Mouse (Mus musculus): Measurements from ENCODE around the gene Hsd17b2. TPM values are rescaled to one million over a fixed set of nuclear protein-coding genes. Genes with fewer than 3 reads are reported as not detected.

Hsd17b2 gene
- polyA plus RNA-seq, 1 experiment: not detected

- Histone ChIP-seq H3K27me3 (ENCODE audit: control insufficient read depth) (no peaks in the 10 kb centered on the region), H3K4me3 (replicated peaks) (peak overlapping the region; percentile 49), H3K9me3 (ENCODE audit: control insufficient read depth, low read length) (peaks cover 6% of the 10 kb centered on the region; the same call in 1 of the 2 replicates), H3K4me1 (ENCODE audit: control insufficient read depth) (no peaks in the 10 kb centered on the region), H3K36me3 (ENCODE audit: control insufficient read depth) (no peaks in the 10 kb centered on the region)
- TF ChIP-seq GATA1 (IDR thresholded peaks at IDR 0.05; ENCODE audit: low read length): no peak
- no peak for TF ChIP-seq TAL1 (IDR thresholded peaks at IDR 0.05; ENCODE audit: low read length)
Observed at GRCm38 (mm10) chr8:117701246-117701645, 458 bp upstream of the Hsd17b2 start.

- peaks cover 8% of the 10 kb centered on the region; the same call in 1 of the 2 replicates for H3K9me3 ChIP-seq (ENCODE audit: control insufficient read depth, low read length)
- peak overlapping the region; percentile 49 for H3K4me3 ChIP-seq (replicated peaks)
- no peaks in the 10 kb centered on the region for H3K4me1 ChIP-seq (ENCODE audit: control insufficient read depth)
- no peak for TF ChIP-seq GATA1 (IDR thresholded peaks at IDR 0.05; ENCODE audit: low read length)
- H3K36me3 ChIP-seq (ENCODE audit: control insufficient read depth): no peaks in the 10 kb centered on the region; the same call in 1 of the 2 replicates
- no peaks in the 10 kb centered on the region for H3K27me3 ChIP-seq (ENCODE audit: control insufficient read depth)
Observed at GRCm38 (mm10) chr8:117702701-117703100, 997 bp downstream of the Hsd17b2 start.

GRCm38 (mm10) chr8:117706141-117706540 lies 4.4 kb downstream of the Hsd17b2 start:
- TF ChIP-seq TAL1 (IDR thresholded peaks at IDR 0.05; ENCODE audit: low read length): no peak
- TF ChIP-seq GATA1 (IDR thresholded peaks at IDR 0.05; ENCODE audit: low read length): no peak

GRCm38 (mm10) chr8:117712226-117712625 lies 10.5 kb downstream of the Hsd17b2 start:
- Histone ChIP-seq H3K4me3 (replicated peaks) (no peak overlapping the region), H3K9me3 (ENCODE audit: control insufficient read depth, low read length) (peaks cover 17% of the 10 kb centered on the region), H3K4me1 (ENCODE audit: control insufficient read depth) (no peaks in the 10 kb centered on the region), H3K27me3 (ENCODE audit: control insufficient read depth) (no peaks in the 10 kb centered on the region), H3K36me3 (ENCODE audit: control insufficient read depth) (no peaks in the 10 kb centered on the region; the same call in 1 of the 2 replicates)
- TF ChIP-seq GATA1 (IDR thresholded peaks at IDR 0.05; ENCODE audit: low read length): no peak
- TF ChIP-seq TAL1 (IDR thresholded peaks at IDR 0.05; ENCODE audit: low read length): no peak

More at GRCm38 (mm10) chr8:117706141-117706540, 4.4 kb downstream of the Hsd17b2 start:
- Histone ChIP-seq H3K36me3 (ENCODE audit: control insufficient read depth) (no peaks in the 10 kb centered on the region; the same call in 1 of the 2 replicates), H3K4me1 (ENCODE audit: control insufficient read depth) (no peaks in the 10 kb centered on the region), H3K9me3 (ENCODE audit: control insufficient read depth, low read length) (peaks cover 2% of the 10 kb centered on the region; the same call in 1 of the 2 replicates), H3K4me3 (replicated peaks) (no peak overlapping the region), H3K27me3 (ENCODE audit: control insufficient read depth) (no peaks in the 10 kb centered on the region)

GRCm38 (mm10) chr8:117714604-117715003 lies 12.9 kb downstream of the Hsd17b2 start:
- no peaks in the 10 kb centered on the region for H3K27me3 ChIP-seq (ENCODE audit: control insufficient read depth)
- H3K4me3 ChIP-seq (replicated peaks): no peak overlapping the region
- H3K9me3 ChIP-seq (ENCODE audit: control insufficient read depth, low read length): peaks cover 18% of the 10 kb centered on the region
- TF ChIP-seq GATA1 (IDR thresholded peaks at IDR 0.05; ENCODE audit: low read length): no peak
- TF ChIP-seq TAL1 (IDR thresholded peaks at IDR 0.05; ENCODE audit: low read length): no peak
- no peaks in the 10 kb centered on the region for H3K4me1 ChIP-seq (ENCODE audit: control insufficient read depth)
- H3K36me3 ChIP-seq (ENCODE audit: control insufficient read depth): no peaks in the 10 kb centered on the region; the same call in 1 of the 2 replicates

GRCm38 (mm10) chr8:117715896-117716295 lies 14.2 kb downstream of the Hsd17b2 start:
- Histone ChIP-seq H3K4me3 (replicated peaks) (no peak overlapping the region), H3K36me3 (ENCODE audit: control insufficient read depth) (no peaks in the 10 kb centered on the region; the same call in 1 of the 2 replicates), H3K4me1 (ENCODE audit: control insufficient read depth) (no peaks in the 10 kb centered on the region), H3K27me3 (ENCODE audit: control insufficient read depth) (no peaks in the 10 kb centered on the region), H3K9me3 (ENCODE audit: control insufficient read depth, low read length) (peaks cover 21% of the 10 kb centered on the region)
- TF ChIP-seq TAL1 (IDR thresholded peaks at IDR 0.05; ENCODE audit: low read length): no peak
- TF ChIP-seq GATA1 (IDR thresholded peaks at IDR 0.05; ENCODE audit: low read length): no peak

GRCm38 (mm10) chr8:117718152-117718860 lies 16.6 kb downstream of the Hsd17b2 start:
- H3K36me3 ChIP-seq (ENCODE audit: control insufficient read depth): no peaks in the 10 kb centered on the region; the same call in 1 of the 2 replicates
- H3K9me3 ChIP-seq (ENCODE audit: control insufficient read depth, low read length): peaks cover 26% of the 10 kb centered on the region; the same call in 1 of the 2 replicates
- H3K27me3 ChIP-seq (ENCODE audit: control insufficient read depth): no peaks in the 10 kb centered on the region
- H3K4me3 ChIP-seq (replicated peaks): no peak overlapping the region
- no peak for TF ChIP-seq GATA1 (IDR thresholded peaks at IDR 0.05; ENCODE audit: low read length)
- TF ChIP-seq TAL1 (IDR thresholded peaks at IDR 0.05; ENCODE audit: low read length): no peak
- no peaks in the 10 kb centered on the region for H3K4me1 ChIP-seq (ENCODE audit: control insufficient read depth)

- TF ChIP-seq TAL1 (IDR thresholded peaks at IDR 0.05; ENCODE audit: low read length) (no peak), GATA1 (IDR thresholded peaks at IDR 0.05; ENCODE audit: low read length) (no peak)
- Histone ChIP-seq H3K36me3 (ENCODE audit: control insufficient read depth) (no peaks in the 10 kb centered on the region; the same call in 1 of the 2 replicates), H3K4me1 (ENCODE audit: control insufficient read depth) (no peaks in the 10 kb centered on the region), H3K9me3 (ENCODE audit: control insufficient read depth, low read length) (peaks cover 10% of the 10 kb centered on the region; the same call in 1 of the 2 replicates), H3K27me3 (ENCODE audit: control insufficient read depth) (no peaks in the 10 kb centered on the region), H3K4me3 (replicated peaks) (no peak overlapping the region)
Observed at GRCm38 (mm10) chr8:117726467-117726866, 24.8 kb downstream of the Hsd17b2 start.

- H3K9me3 ChIP-seq (ENCODE audit: control insufficient read depth, low read length): peaks cover 6% of the 10 kb centered on the region; the same call in 1 of the 2 replicates
- H3K4me3 ChIP-seq (replicated peaks): no peak overlapping the region
- no peaks in the 10 kb centered on the region for H3K27me3 ChIP-seq (ENCODE audit: control insufficient read depth)
- no peaks in the 10 kb centered on the region for H3K4me1 ChIP-seq (ENCODE audit: control insufficient read depth)
- no peak for TF ChIP-seq GATA1 (IDR thresholded peaks at IDR 0.05; ENCODE audit: low read length)
- TF ChIP-seq TAL1 (IDR thresholded peaks at IDR 0.05; ENCODE audit: low read length): no peak
- H3K36me3 ChIP-seq (ENCODE audit: control insufficient read depth): no peaks in the 10 kb centered on the region; the same call in 1 of the 2 replicates
Observed at GRCm38 (mm10) chr8:117727561-117727960, 25.9 kb downstream of the Hsd17b2 start.

All from erythroblast, embryonic 14.5 days (primary cell).